Mouse (Mus musculus) stomach, embryonic 14.5 days (tissue): ENCODE results near the gene Kdm2b. TPM values are rescaled to one million over a fixed set of nuclear protein-coding genes. Genes with fewer than 3 reads are reported as not detected.
A peak's percentile ranks its signal among the peaks of the same experiment; 100 is the strongest.

Experiments used
- ATAC-seq: fragments of 200-750 bp; cut with Nextera tagmentation; 2 replicates; pipeline ENCODE4 v1.8.0; 2017; ENCODE audit warnings: low read depth, moderate TSS enrichment; ENCODE audit not compliant: insufficient number of reproducible peaks, insufficient read depth, low FRiP score
- H3K27ac ChIP-seq: fragments of 300-500 bp; sonication (generic); 2 replicates; pipeline ENCODE4 v1.5.1; 2014; ENCODE audit warnings: mild to moderate bottlenecking, low read length, moderate library complexity, mixed read lengths
- H3K27me3 ChIP-seq: fragments of 300-500 bp; sonication (generic); 2 replicates; pipeline ENCODE4 v1.6.1; 2014; ENCODE audit warnings: low read length, control low read depth, mixed read lengths; ENCODE audit not compliant: control insufficient read depth, insufficient read depth
- H3K36me3 ChIP-seq: fragments of 300-500 bp; sonication (generic); 2 replicates; pipeline ENCODE4 v1.6.1; 2014; ENCODE audit warnings: mild to moderate bottlenecking, control low read depth, low read length, moderate library complexity, mixed read lengths; ENCODE audit not compliant: control insufficient read depth, insufficient read depth
- H3K4me1 ChIP-seq: fragments of 300-500 bp; sonication (generic); 2 replicates; pipeline ENCODE4 v1.6.1; 2014; ENCODE audit warnings: low read length, control low read depth, mixed read lengths; ENCODE audit not compliant: control insufficient read depth, insufficient read depth
- H3K4me2 ChIP-seq: fragments of 300-500 bp; sonication (generic); replicated peaks from 2 replicates; pipeline ENCODE4 v1.6.1; 2014; ENCODE audit warnings: low read depth, low read length, control low read depth
- H3K4me3 ChIP-seq: fragments of 300-500 bp; sonication (generic); 2 replicates; pipeline ENCODE4 v1.5.1; 2014; ENCODE audit warnings: low read depth, low read length, control low read depth
- H3K9ac ChIP-seq: fragments of 300-500 bp; sonication (generic); replicated peaks from 2 replicates; pipeline ENCODE4 v1.6.1; 2014; ENCODE audit warnings: low read depth, mild to moderate bottlenecking, control low read depth, low read length, moderate library complexity, mixed read lengths
- H3K9me3 ChIP-seq: fragments of 300-500 bp; sonication (generic); 2 replicates; pipeline ENCODE4 v1.6.1; 2016; ENCODE audit warnings: low read depth, low read length, control low read depth; ENCODE audit not compliant: control insufficient read depth
- WGBS: fragments of 180-500 bp; shearing (Covaris S2); extraction: QIAGEN DNeasy Blood & Tissue Kit; methylation state at CpG from one replicate; pipeline ENCODE4 v1.1.7; 2014; 5-methylcytosine and 5-hydroxymethylcytosine counted together
- polyA plus RNA-seq: library from polyadenylated mRNA; unstranded; fragments of >200 nt; fragmentation: Nextera tagmentation; extraction: Ambion mirVana; gene quantifications from 2 replicates; pipeline ENCODE4 v1.2.1, GENCODE M21; 2014

The Kdm2b gene
- polyA plus RNA-seq, 1 experiment from 2014 or later = 37.9 TPM

GRCm38 (mm10) chr5:122990411-122991160 is 963 bp upstream of the Kdm2b start:
- H3K4me1 ChIP-seq = peaks cover 20% of the 10 kb centered on the region; the same call in 1 of the 2 replicates
- H3K4me2 ChIP-seq = peak overlapping the region; percentile 98
- H3K36me3 ChIP-seq = no peaks in the 10 kb centered on the region; the same call in 1 of the 2 replicates
- ATAC-seq = no peak
- no peak overlapping the region for H3K9ac ChIP-seq
- H3K27me3 ChIP-seq = no peaks in the 10 kb centered on the region
- H3K4me3 ChIP-seq = peak overlapping the region; percentile 52; the same call in 1 of the 2 replicates
- H3K27ac ChIP-seq = no peak overlapping the region
- H3K9me3 ChIP-seq = no peaks in the 10 kb centered on the region
- 31% methylated on average over 16 of the region's 16 CpGs for WGBS

- WGBS = under 1% methylated on average over 39 of the region's 39 CpGs
- Histone ChIP-seq H3K9me3 (no peaks in the 10 kb centered on the region), H3K36me3 (no peaks in the 10 kb centered on the region), H3K9ac (peak overlapping the region; percentile 49), H3K4me1 (peaks cover 24% of the 10 kb centered on the region; the same call in 1 of the 2 replicates), H3K4me2 (peak overlapping the region; percentile 98), H3K27ac (peak overlapping the region; percentile 39; the same call in 1 of the 2 replicates), H3K4me3 (peak overlapping the region; percentile 52), H3K27me3 (no peaks in the 10 kb centered on the region)
- ATAC-seq = no peak; the same call in 1 of the 2 replicates
Observed at GRCm38 (mm10) chr5:122989001-122989525, 560 bp downstream of the Kdm2b start.

GRCm38 (mm10) chr5:122988021-122988751 is 1.4 kb downstream of the Kdm2b start:
- peaks cover 24% of the 10 kb centered on the region; the same call in 1 of the 2 replicates for H3K4me1 ChIP-seq
- peak overlapping the region; percentile 52 for H3K4me3 ChIP-seq
- no peaks in the 10 kb centered on the region for H3K36me3 ChIP-seq
- peak overlapping the region; percentile 54 for H3K9ac ChIP-seq
- H3K27ac ChIP-seq = peak overlapping the region; percentile 71; the same call in 1 of the 2 replicates
- ATAC-seq = no peak
- H3K4me2 ChIP-seq = peak overlapping the region; percentile 98
- H3K9me3 ChIP-seq = no peaks in the 10 kb centered on the region
- no peaks in the 10 kb centered on the region for H3K27me3 ChIP-seq
- WGBS = under 1% methylated on average over 41 of the region's 41 CpGs

- Histone ChIP-seq H3K9ac (peak overlapping the region; percentile 54), H3K27ac (0 out of 2 replicates have a peak overlapping the region, but pooled peaks have one; percentile 71), H3K36me3 (no peaks in the 10 kb centered on the region), H3K4me2 (peak overlapping the region; percentile 98), H3K9me3 (no peaks in the 10 kb centered on the region), H3K27me3 (no peaks in the 10 kb centered on the region), H3K4me1 (peaks cover 24% of the 10 kb centered on the region; the same call in 1 of the 2 replicates), H3K4me3 (peak overlapping the region; percentile 52)
- ATAC-seq = no peak; the same call in 1 of the 2 replicates
- 4% methylated on average over 39 of the region's 39 CpGs for WGBS
Observed at GRCm38 (mm10) chr5:122987211-122988020, 2.2 kb downstream of the Kdm2b start.

- WGBS = 51% methylated on average over 8 of the region's 8 CpGs
- H3K27me3 ChIP-seq = no peaks in the 10 kb centered on the region
- no peak overlapping the region for H3K4me3 ChIP-seq
- H3K36me3 ChIP-seq = no peaks in the 10 kb centered on the region
- H3K4me1 ChIP-seq = peaks cover 24% of the 10 kb centered on the region; the same call in 1 of the 2 replicates
- no peak overlapping the region for H3K9ac ChIP-seq
- no peak for ATAC-seq
- no peak overlapping the region for H3K27ac ChIP-seq
- no peak overlapping the region for H3K4me2 ChIP-seq
- H3K9me3 ChIP-seq = no peaks in the 10 kb centered on the region
Observed at GRCm38 (mm10) chr5:122986091-122986493, 3.5 kb downstream of the Kdm2b start.

- H3K4me2 ChIP-seq = 0 out of 2 replicates have a peak overlapping the region, but pooled peaks have one; percentile 10
- peaks cover 21% of the 10 kb centered on the region; the same call in 1 of the 2 replicates for H3K4me1 ChIP-seq
- WGBS = 83% methylated on average over 3 of the region's 3 CpGs
- H3K36me3 ChIP-seq = no peaks in the 10 kb centered on the region
- ATAC-seq = no peak
- H3K9ac ChIP-seq = no peak overlapping the region
- H3K9me3 ChIP-seq = no peaks in the 10 kb centered on the region
- no peak overlapping the region for H3K4me3 ChIP-seq
- no peak overlapping the region for H3K27ac ChIP-seq
- H3K27me3 ChIP-seq = no peaks in the 10 kb centered on the region
Observed at GRCm38 (mm10) chr5:122985276-122985675, 4.3 kb downstream of the Kdm2b start.

- Histone ChIP-seq H3K4me1 (peaks cover 16% of the 10 kb centered on the region; the same call in 1 of the 2 replicates), H3K4me3 (no peak overlapping the region), H3K27me3 (no peaks in the 10 kb centered on the region), H3K27ac (no peak overlapping the region), H3K36me3 (no peaks in the 10 kb centered on the region), H3K9ac (no peak overlapping the region), H3K4me2 (no peak overlapping the region), H3K9me3 (no peaks in the 10 kb centered on the region)
- WGBS = 88% methylated on average over 5 of the region's 5 CpGs
- ATAC-seq = no peak
Observed at GRCm38 (mm10) chr5:122984483-122984882, 5.1 kb downstream of the Kdm2b start.
